Mouse (Mus musculus) embryonic fibroblast, embryonic 13.5 days (primary cell): ENCODE results near the gene Utp3. TPM values are rescaled to one million over a fixed set of nuclear protein-coding genes. Genes with fewer than 3 reads are reported as not detected.
A peak's percentile ranks its signal among the peaks of the same experiment; 100 is the strongest.

ENCODE experiments used
- H3K27ac ChIP-seq: 2 replicates; pipeline ENCODE4 v1.5.1; 2012; ENCODE audit warnings: low read length, control low read depth, inconsistent platforms; ENCODE audit not compliant: insufficient read depth
- H3K4me1 ChIP-seq: 2 replicates; pipeline ENCODE4 v1.6.1; 2011; ENCODE audit warnings: low read length; ENCODE audit not compliant: control insufficient read depth, insufficient read depth
- H3K4me3 ChIP-seq: 2 replicates; pipeline ENCODE4 v1.5.1; 2011; ENCODE audit warnings: mild to moderate bottlenecking, control low read depth, low read length; ENCODE audit not compliant: insufficient read depth
- CTCF ChIP-seq: IDR thresholded peaks from 2 replicates; pipeline ENCODE4 v1.5.1; 2011; ENCODE audit warnings: mild to moderate bottlenecking, control low read depth, low read length, moderate library complexity, borderline replicate concordance; ENCODE audit not compliant: insufficient read depth
- POLR2A ChIP-seq: IDR thresholded peaks from 2 replicates; pipeline ENCODE4 v1.6.1; 2011; ENCODE audit warnings: low read depth, mild to moderate bottlenecking, control low read depth, low read length, moderate library complexity
- polyA plus RNA-seq: library from polyadenylated mRNA; stranded (reverse); fragments of >200 nt; gene quantifications from 2 replicates; pipeline ENCODE4 v1.2.4, GENCODE M21; 2011; ENCODE audit warnings: low read depth; ENCODE audit not compliant: missing spikeins, insufficient read length

Utp3 gene
- polyA plus RNA-seq, 1 experiment, result 53.0 TPM

GRCm38 (mm10) chr5:88553271-88554085 is 784 bp upstream of the Utp3 start:
- Histone ChIP-seq H3K4me3 (peak overlapping the region; percentile 51), H3K4me1 (no peaks in the 10 kb centered on the region), H3K27ac (peak overlapping the region; percentile 87)
- no peak for TF ChIP-seq CTCF
- peak; percentile 36; the same call in 1 of the 2 replicates for TF ChIP-seq POLR2A

DNA sequence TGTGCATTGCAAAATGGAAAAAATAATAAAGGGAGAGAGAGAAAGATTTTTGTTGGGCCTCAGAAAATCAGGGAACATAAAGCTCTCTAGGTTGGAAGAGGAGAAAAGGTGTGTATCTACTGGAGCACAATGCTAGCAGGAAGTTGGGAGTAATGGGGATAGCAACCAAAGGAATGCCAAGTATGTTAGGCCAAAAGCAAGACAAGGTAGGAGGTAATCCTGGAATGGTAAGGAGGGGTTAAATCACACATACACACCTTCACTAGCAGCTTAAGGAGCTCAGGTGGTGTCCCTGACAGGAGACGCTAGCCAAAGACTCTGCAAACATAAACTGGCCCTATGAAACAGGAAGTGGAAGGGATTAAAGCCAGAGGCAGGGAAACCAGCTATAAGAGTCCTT is 4.7 kb downstream of the Utp3 start:
- Histone ChIP-seq H3K4me3 (no peak overlapping the region), H3K27ac (no peak overlapping the region), H3K4me1 (no peaks in the 10 kb centered on the region; the same call in 1 of the 2 replicates)
- TF ChIP-seq POLR2A, result no peak
- no peak for TF ChIP-seq CTCF

GRCm38 (mm10) chr5:88561080-88561814 is 7.0 kb downstream of the Utp3 start:
- H3K4me3 ChIP-seq, result no peak overlapping the region
- no peak for TF ChIP-seq CTCF
- no peak for TF ChIP-seq POLR2A
- H3K4me1 ChIP-seq, result no peaks in the 10 kb centered on the region; the same call in 1 of the 2 replicates
- no peak overlapping the region for H3K27ac ChIP-seq

- Histone ChIP-seq H3K27ac (no peak overlapping the region), H3K4me1 (no peaks in the 10 kb centered on the region; the same call in 1 of the 2 replicates), H3K4me3 (no peak overlapping the region)
- TF ChIP-seq CTCF, result no peak
- no peak for TF ChIP-seq POLR2A
Measured at GRCm38 (mm10) chr5:88562863-88563780, 8.9 kb downstream of the Utp3 start.

GRCm38 (mm10) chr5:88564501-88565147 is 10.4 kb downstream of the Utp3 start, which contains the start of gene Rufy3:
Gene Rufy3, plus strand, starts transcription at chr5:88565040.
- Histone ChIP-seq H3K27ac (peak within 1 kb of the TSS; percentile 72), H3K4me1 (no peaks in the 10 kb centered on the region; the same call in 1 of the 2 replicates), H3K4me3 (peak within 1 kb of the TSS; percentile 79)
- TF ChIP-seq CTCF (no peak), POLR2A (peak; percentile 73)

GRCm38 (mm10) chr5:88565148-88566033 is 11.1 kb downstream of the Utp3 start:
- no peaks in the 10 kb centered on the region; the same call in 1 of the 2 replicates for H3K4me1 ChIP-seq
- peak; percentile 22; the same call in 1 of the 2 replicates for TF ChIP-seq POLR2A
- TF ChIP-seq CTCF, result no peak
- H3K27ac ChIP-seq, result peak overlapping the region; percentile 72
- H3K4me3 ChIP-seq, result peak overlapping the region; percentile 79

DNA sequence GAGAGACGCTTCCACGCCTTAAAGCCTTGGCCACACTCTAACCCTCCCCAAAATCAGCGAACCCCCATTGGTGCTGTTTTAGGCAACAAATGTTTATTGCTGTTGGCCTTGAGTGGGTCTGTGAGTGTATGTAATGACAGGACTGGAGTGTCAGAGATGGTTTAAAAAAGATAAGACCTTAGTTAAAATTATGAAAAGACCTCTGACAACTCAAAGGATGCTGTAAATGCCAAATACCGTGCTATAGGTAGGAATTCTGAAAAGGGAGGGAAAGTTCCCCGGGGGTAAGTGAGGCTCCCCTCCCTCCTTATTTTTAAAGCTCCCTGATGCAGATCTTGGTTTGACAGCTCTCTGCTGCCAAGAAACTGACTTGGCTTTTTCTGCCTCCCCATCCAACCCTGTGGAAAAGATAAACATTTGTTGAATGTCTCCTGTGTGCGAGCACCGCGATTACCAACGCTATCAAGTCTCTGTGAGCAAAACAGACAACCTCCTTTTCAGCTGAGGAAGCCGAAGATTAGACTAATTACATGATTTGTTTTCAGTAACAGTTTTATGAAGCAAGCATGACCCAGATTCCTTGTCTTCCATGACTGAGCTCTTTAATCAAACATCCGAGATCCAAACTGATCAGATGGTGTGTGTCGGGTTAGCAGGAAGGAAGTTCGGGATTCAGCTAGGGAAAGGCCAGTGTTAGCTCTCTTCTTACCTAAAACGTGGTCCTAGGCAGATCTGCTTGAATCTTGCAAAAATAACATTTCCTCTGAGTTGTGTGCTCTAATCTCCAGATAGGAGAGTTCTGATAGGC is 12.0 kb downstream of the Utp3 start:
- Histone ChIP-seq H3K27ac (peak overlapping the region; percentile 13; the same call in 1 of the 2 replicates), H3K4me3 (peak overlapping the region; percentile 79), H3K4me1 (no peaks in the 10 kb centered on the region; the same call in 1 of the 2 replicates)
- TF ChIP-seq POLR2A (no peak), CTCF (no peak)

GRCm38 (mm10) chr5:88569541-88569940 is 15.3 kb downstream of the Utp3 start:
- TF ChIP-seq CTCF (no peak), POLR2A (no peak)
- H3K4me3 ChIP-seq, result no peak overlapping the region
- no peak overlapping the region for H3K27ac ChIP-seq
- H3K4me1 ChIP-seq, result no peaks in the 10 kb centered on the region
